In genomic region chr7:4516332-4517050, GRCm38 (mm10) we compare ENCODE assay signal across 8 mouse cellular contexts. TPM values are rescaled to one million over a fixed set of nuclear protein-coding genes. Genes with fewer than 3 reads are reported as not detected.
DNase-seq lines count a peak whose midpoint lies in the region; ATAC-seq and TF ChIP-seq lines count a peak whose summit lies in the region.

Gene Tnnt1, minus strand, starts transcription at chr7:4516382.

- no peaks in the 10 kb centered on the region for H3K9me3 ChIP-seq in lung, postnatal 0 days (ENCODE audit: low read length)
- H3K9me3 ChIP-seq in embryonic facial prominence, embryonic 14.5 days (ENCODE audit: control insufficient read depth, low read length): no peaks in the 10 kb centered on the region
- H3K9me3 ChIP-seq in heart, postnatal 0 days (replicated peaks; ENCODE audit: control insufficient read depth, low read length): no peaks in the 10 kb centered on the region

- ATAC-seq in lung, postnatal 0 days: no peak
- ATAC-seq in embryonic facial prominence, embryonic 14.5 days (ENCODE audit: low read depth): peak; percentile 51
- peak; percentile 73 for ATAC-seq in heart, postnatal 0 days (ENCODE audit: insufficient read depth, low read depth)

- no peak for TF ChIP-seq CTCF in lung, postnatal 0 days (IDR thresholded peaks at IDR 0.05)
- TF ChIP-seq CTCF in heart, postnatal 0 days (IDR thresholded peaks at IDR 0.05; ENCODE audit: low read depth): 0 out of 2 replicates have a peak, but pooled peaks have one; percentile 10

- no peak within 1 kb of the TSS for H3K4me2 ChIP-seq in lung, postnatal 0 days (replicated peaks; ENCODE audit: low read depth, low read length)
- H3K4me2 ChIP-seq in embryonic facial prominence, embryonic 14.5 days (ENCODE audit: low read depth, low read length): peak within 1 kb of the TSS; percentile 15; the same call in 1 of the 2 replicates
- no peak within 1 kb of the TSS for H3K4me2 ChIP-seq in heart, postnatal 0 days (ENCODE audit: low read depth, low read length)

- no peaks in the 10 kb centered on the region for H3K4me1 ChIP-seq in lung, postnatal 0 days (ENCODE audit: insufficient read depth, low read depth, low read length)
- peaks cover 9% of the 10 kb centered on the region; the same call in 1 of the 2 replicates for H3K4me1 ChIP-seq in embryonic facial prominence, embryonic 14.5 days (ENCODE audit: control insufficient read depth, insufficient read depth, low read length)
- H3K4me1 ChIP-seq in heart, postnatal 0 days (ENCODE audit: control insufficient read depth, insufficient read depth): peaks cover 59% of the 10 kb centered on the region

- TF ChIP-seq EP300 in lung, postnatal 0 days (IDR thresholded peaks at IDR 0.05): no peak
- TF ChIP-seq EP300 in heart, postnatal 0 days (IDR thresholded peaks at IDR 0.05; ENCODE audit: low read depth): peak; percentile 86

- 32% methylated on average over 4 of the region's 4 CpGs for WGBS in lung, postnatal 0 days
- 25% methylated on average over 4 of the region's 4 CpGs for WGBS in embryonic facial prominence, embryonic 14.5 days
- whole genome bisulfite sequencing in heart, postnatal 0 days: 16% methylated on average over 3 of the region's 4 CpGs

- no peak within 1 kb of the TSS for H3K9ac ChIP-seq in lung, postnatal 0 days (replicated peaks; ENCODE audit: low read depth)
- H3K9ac ChIP-seq in embryonic facial prominence, embryonic 14.5 days (ENCODE audit: low read depth, low read length): 0 out of 2 replicates have a peak within 1 kb of the TSS, but pooled peaks have one; percentile 37
- peak within 1 kb of the TSS; percentile 29; the same call in 1 of the 2 replicates for H3K9ac ChIP-seq in heart, postnatal 0 days (replicated peaks; ENCODE audit: low read depth, low read length)

- no peak for DNase-seq in lung, postnatal 0 days (ENCODE audit: low spot score)
- no peak for DNase-seq in lung, postnatal 36 days
- DNase-seq in embryonic facial prominence, embryonic 14.5 days (ENCODE audit: low spot score): peak; percentile 71
- DNase-seq in heart, postnatal 0 days (ENCODE audit: low spot score): peak; percentile 88
- peak; percentile 66 for DNase-seq in retina, postnatal 1 day
- DNase-seq in right cerebral cortex, postnatal 14 days: no peak
- DNase-seq in urinary bladder, postnatal 10 days (ENCODE audit: low spot score): no peak
- DNase-seq in left cerebral cortex, adult 9 months (ENCODE audit: low spot score in 2 of 2): no peak

- no peaks in the 10 kb centered on the region for H3K36me3 ChIP-seq in lung, postnatal 0 days (ENCODE audit: insufficient read depth, low read length)
- no peaks in the 10 kb centered on the region for H3K36me3 ChIP-seq in embryonic facial prominence, embryonic 14.5 days (ENCODE audit: control insufficient read depth, insufficient read depth, low read length)
- H3K36me3 ChIP-seq in heart, postnatal 0 days (replicated peaks; ENCODE audit: control insufficient read depth, insufficient read depth, low read length): peaks cover 25% of the 10 kb centered on the region

- no peak within 1 kb of the TSS for H3K27ac ChIP-seq in lung, postnatal 0 days (ENCODE audit: low read length)
- H3K27ac ChIP-seq in embryonic facial prominence, embryonic 14.5 days (replicated peaks; ENCODE audit: low read depth, low read length): peak within 1 kb of the TSS; percentile 68; the same call in 1 of the 2 replicates
- H3K27ac ChIP-seq in heart, postnatal 0 days (ENCODE audit: low read depth): peak within 1 kb of the TSS; percentile 89

- H3K4me3 ChIP-seq in lung, postnatal 0 days (ENCODE audit: low read depth, low read length): no peak within 1 kb of the TSS
- peak within 1 kb of the TSS; percentile 15 for H3K4me3 ChIP-seq in embryonic facial prominence, embryonic 14.5 days (ENCODE audit: low read depth, low read length)
- no peak within 1 kb of the TSS for H3K4me3 ChIP-seq in heart, postnatal 0 days (ENCODE audit: low read depth, low read length)

- H3K27me3 ChIP-seq in lung, postnatal 0 days (replicated peaks; ENCODE audit: insufficient read depth, low read length): no peaks in the 10 kb centered on the region
- no peaks in the 10 kb centered on the region for H3K27me3 ChIP-seq in embryonic facial prominence, embryonic 14.5 days (replicated peaks; ENCODE audit: control insufficient read depth, insufficient read depth, low read length)
- no peaks in the 10 kb centered on the region for H3K27me3 ChIP-seq in heart, postnatal 0 days (ENCODE audit: control insufficient read depth, insufficient read depth, low read length)

RNA-seq across cellular contexts. Expression of gene Tnnt1, which starts in this region (rescaled TPM):
- 14.0 and 17.8 TPM in 2 replicates for polyA plus RNA-seq in lung, postnatal 0 days (2015; fragmentation: Nextera tagmentation; extraction: Ambion mirVana)
- 405 and 459 TPM in 2 replicates for polyA plus RNA-seq in embryonic facial prominence, embryonic 14.5 days (2014; fragmentation: Nextera tagmentation; extraction: Ambion mirVana)
- total RNA-seq in heart, postnatal 0 days (2014; rRNA removed; ENCODE audit: low replicate concordance): 27.4 and 28.3 TPM in 2 replicates
- 93.7 and 106 TPM in 2 replicates for polyA plus RNA-seq in heart, postnatal 0 days (2015; fragmentation: Nextera tagmentation; extraction: Ambion mirVana)

Comparison
In these comparisons a context has a peak if more than half of its experiments do, and no peak if none do; other contexts are left out.
1. DNase-seq: peak in embryonic facial prominence, embryonic 14.5 days (single experiment), heart, postnatal 0 days (single experiment) and retina, postnatal 1 day (single experiment); none in lung, postnatal 0 days (single experiment), lung, postnatal 36 days (single experiment), right cerebral cortex, postnatal 14 days (single experiment), urinary bladder, postnatal 10 days (single experiment) and left cerebral cortex, adult 9 months (0 of 2).